Mouse (Mus musculus) urinary bladder, postnatal 25 days (tissue): ENCODE measurements at regions not wholly inside any gene's neighbourhood (a gene's known extent, or its start where the extent isn't known, plus 50 kb on each side); places are given as distances from the start of the nearest gene placed in this dataset.

Source experiments
- DNase-seq: peaks from one replicate; pipeline ENCODE4 v3.0.0; 2022; ENCODE audit warnings: low spot score

GRCm38 (mm10) chr11:39733434-39734076 lies 961.4 kb downstream of the Mat2b start:
- DNase-seq = no peak

GRCm38 (mm10) chr11:39723621-39724020 lies 971.4 kb downstream of the Mat2b start:
- DNase-seq = no peak

- no peak for DNase-seq
These were observed 1016.5 kb downstream of the Mat2b start for GRCm38 (mm10) chr11:39678521-39678920.

- DNase-seq = no peak
These were observed 1041.4 kb downstream of the Mat2b start for GRCm38 (mm10) chr11:39653595-39653994.

- DNase-seq = no peak
These were observed 1075.6 kb downstream of the Mat2b start for GRCm38 (mm10) chr11:39619356-39619755.

GRCm38 (mm10) chr11:39615843-39616242 lies 1079.2 kb downstream of the Mat2b start:
- no peak for DNase-seq

GRCm38 (mm10) chr11:39596479-39596878 lies 1098.5 kb downstream of the Mat2b start:
- no peak for DNase-seq

GRCm38 (mm10) chr11:39588641-39589385 lies 1106.2 kb downstream of the Mat2b start:
- peak; percentile 8 for DNase-seq

- DNase-seq = no peak
These were observed 1136.7 kb downstream of the Mat2b start for GRCm38 (mm10) chr11:39558287-39558686.

- no peak for DNase-seq
These were observed 1144.9 kb downstream of the Mat2b start for GRCm38 (mm10) chr11:39550066-39550465.

GRCm38 (mm10) chr11:39524866-39525649 lies 1169.9 kb downstream of the Mat2b start:
- no peak for DNase-seq

GRCm38 (mm10) chr11:39495253-39495652 lies 1199.8 kb downstream of the Mat2b start:
- DNase-seq = no peak

GRCm38 (mm10) chr11:39477136-39477535 lies 1217.9 kb downstream of the Mat2b start:
- no peak for DNase-seq

- DNase-seq = no peak
These were observed 1241.6 kb downstream of the Mat2b start for GRCm38 (mm10) chr11:39453329-39453952.

GRCm38 (mm10) chr11:39446374-39446773 lies 1248.6 kb downstream of the Mat2b start:
- DNase-seq = no peak

- no peak for DNase-seq
These were observed 1283.3 kb downstream of the Mat2b start for GRCm38 (mm10) chr11:39411691-39412090.

- DNase-seq = no peak
These were observed 1283.8 kb downstream of the Mat2b start for GRCm38 (mm10) chr11:39411182-39411581.

GRCm38 (mm10) chr11:39364827-39365226 lies 1330.2 kb downstream of the Mat2b start:
- DNase-seq = no peak

- DNase-seq = no peak
These were observed 1344.4 kb downstream of the Mat2b start for GRCm38 (mm10) chr11:39350616-39351015.
